Mouse (Mus musculus) stomach, postnatal 0 days (tissue): ENCODE measurements around the gene Naaladl1. TPM values are rescaled to one million over a fixed set of nuclear protein-coding genes. Genes with fewer than 3 reads are reported as not detected.

Source experiments
- ATAC-seq: fragments of 200-750 bp; cut with Nextera tagmentation; 2 replicates; pipeline ENCODE4 v1.8.0; 2017; ENCODE audit not compliant: low FRiP score, low TSS enrichment
- DNase-seq: peaks from one replicate; pipeline ENCODE4 v3.0.0-alpha.2; 2016; ENCODE audit warnings: low spot score
- H3K27ac ChIP-seq: fragments of 300-500 bp; sonication (generic); replicated peaks from 2 replicates; pipeline ENCODE4 v1.5.1; 2014; ENCODE audit warnings: mild to moderate bottlenecking, control low read depth
- H3K27me3 ChIP-seq: fragments of 300-500 bp; sonication (generic); 2 replicates; pipeline ENCODE4 v1.6.1; 2014; ENCODE audit warnings: low read length; ENCODE audit not compliant: control insufficient read depth, insufficient read depth
- H3K36me3 ChIP-seq: fragments of 300-500 bp; sonication (generic); 2 replicates; pipeline ENCODE4 v1.6.1; 2014; ENCODE audit warnings: low read length, mixed read lengths; ENCODE audit not compliant: control insufficient read depth, insufficient read depth
- H3K4me1 ChIP-seq: fragments of 300-500 bp; sonication (generic); replicated peaks from 2 replicates; pipeline ENCODE4 v1.6.1; 2014; ENCODE audit warnings: antibody characterized with exemption; ENCODE audit not compliant: control insufficient read depth, insufficient read depth
- H3K4me2 ChIP-seq: fragments of 300-500 bp; sonication (generic); replicated peaks from 2 replicates; pipeline ENCODE4 v1.6.1; 2014; ENCODE audit warnings: low read depth, mild to moderate bottlenecking, control low read depth, moderate library complexity
- H3K4me3 ChIP-seq: fragments of 300-500 bp; sonication (generic); 2 replicates; pipeline ENCODE4 v1.5.1; 2014; ENCODE audit warnings: low read depth, low read length, control low read depth
- H3K9ac ChIP-seq: fragments of 300-500 bp; sonication (generic); 2 replicates; pipeline ENCODE4 v1.6.1; 2014; ENCODE audit warnings: mild to moderate bottlenecking, low read length, control low read depth, mixed read lengths
- H3K9me3 ChIP-seq: fragments of 300-500 bp; sonication (generic); 2 replicates; pipeline ENCODE4 v1.6.1; 2016; ENCODE audit warnings: low read length; ENCODE audit not compliant: control insufficient read depth
- CTCF ChIP-seq: IDR thresholded peaks from 2 replicates; pipeline ENCODE4 v1.5.1; 2016; ENCODE audit warnings: antibody characterized with exemption, low read depth, mild to moderate bottlenecking, moderate library complexity
- EP300 ChIP-seq: optimal IDR thresholded peaks from 2 replicates; pipeline ENCODE3; 2016; ENCODE audit warnings: antibody characterized with exemption
- WGBS: fragments of 180-500 bp; shearing (Covaris S2); extraction: QIAGEN DNeasy Blood & Tissue Kit; methylation state at CpG from one replicate; pipeline ENCODE4 v1.1.7; 2014; 5-methylcytosine and 5-hydroxymethylcytosine counted together
- polyA plus RNA-seq: library from polyadenylated mRNA; unstranded; fragments of >200 nt; fragmentation: Nextera tagmentation; extraction: Ambion mirVana; gene quantifications from 2 replicates; pipeline ENCODE4 v1.2.1, GENCODE M21; 2015

Gene Naaladl1
- polyA plus RNA-seq, 1 experiment from 2014 or later = 0.05 TPM

DNA sequence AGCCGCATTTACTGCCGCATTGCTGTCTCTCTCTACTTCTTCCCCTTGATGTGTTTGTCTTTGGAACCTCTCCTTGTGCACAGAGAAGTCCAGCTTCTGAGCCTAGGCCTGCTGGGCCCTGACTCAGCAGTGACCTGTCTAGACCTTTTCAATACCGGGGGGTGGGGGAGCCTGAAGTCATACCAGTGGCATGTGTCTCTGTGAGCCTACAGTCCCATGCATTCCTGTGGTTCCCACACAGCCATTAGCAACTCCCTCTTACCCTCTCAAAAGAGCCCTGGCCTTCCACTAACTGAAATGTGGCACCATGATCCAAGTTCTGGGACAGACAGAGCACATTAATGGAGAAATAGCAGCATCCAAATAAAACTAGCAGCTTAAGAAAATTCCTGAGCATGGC is 30.8 kb downstream of the Naaladl1 start:
- Histone ChIP-seq H3K4me3 (no peak overlapping the region), H3K27ac (no peak overlapping the region), H3K36me3 (peaks cover 5% of the 10 kb centered on the region; the same call in 1 of the 2 replicates), H3K27me3 (no peaks in the 10 kb centered on the region), H3K4me1 (no peaks in the 10 kb centered on the region), H3K9ac (no peak overlapping the region), H3K4me2 (no peak overlapping the region), H3K9me3 (no peaks in the 10 kb centered on the region)
- no peak for TF ChIP-seq EP300
- TF ChIP-seq CTCF = no peak
- 81% methylated on average over 3 of the region's 3 CpGs for WGBS
- DNase-seq (no peak), ATAC-seq (no peak)

DNA sequence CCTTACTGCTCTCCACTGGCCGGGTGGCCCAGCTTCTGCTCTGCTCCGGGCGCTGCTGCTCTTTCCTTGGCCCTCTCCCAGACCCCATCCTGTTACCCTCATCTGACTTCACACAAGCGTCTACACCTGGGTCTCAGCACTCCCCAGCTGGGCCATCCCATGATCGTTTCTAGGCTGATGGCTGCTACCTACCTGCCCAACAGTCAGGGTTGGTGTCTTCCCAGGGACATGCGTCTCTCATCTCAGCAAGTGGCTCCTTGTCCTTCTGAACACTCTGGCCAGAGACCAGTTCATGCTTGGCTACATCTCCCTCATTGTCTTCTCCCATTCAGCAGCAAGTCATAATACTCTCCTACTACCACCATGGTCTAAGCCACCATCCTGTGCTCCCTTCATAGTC is 34.1 kb downstream of the Naaladl1 start:
- H3K4me3 ChIP-seq = peak overlapping the region; percentile 66; the same call in 1 of the 2 replicates
- H3K27me3 ChIP-seq = no peaks in the 10 kb centered on the region
- 91% methylated on average over 6 of the region's 6 CpGs for WGBS
- H3K9me3 ChIP-seq = no peaks in the 10 kb centered on the region
- TF ChIP-seq EP300 (no peak), CTCF (no peak)
- H3K4me1 ChIP-seq = no peaks in the 10 kb centered on the region
- H3K9ac ChIP-seq = peak overlapping the region; percentile 86; the same call in 1 of the 2 replicates
- ATAC-seq (no peak), DNase-seq (no peak)
- H3K27ac ChIP-seq = no peak overlapping the region
- H3K4me2 ChIP-seq = peak overlapping the region; percentile 91; the same call in 1 of the 2 replicates
- peaks cover 5% of the 10 kb centered on the region; the same call in 1 of the 2 replicates for H3K36me3 ChIP-seq

DNA sequence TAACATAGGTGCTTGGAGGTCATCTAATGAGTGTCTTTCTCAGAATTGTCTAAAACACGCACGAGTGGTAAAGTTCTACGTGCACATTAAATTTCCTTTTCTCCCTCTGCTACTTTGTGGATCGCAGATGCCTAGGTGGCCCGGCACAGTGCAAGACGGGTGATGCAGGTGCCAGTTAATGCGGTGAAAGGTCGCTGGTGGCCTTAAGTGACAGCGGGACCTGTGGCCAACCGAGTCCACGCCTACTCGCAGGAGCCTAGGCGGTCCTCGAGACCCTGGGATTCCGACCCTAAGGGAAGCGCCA is 34.7 kb downstream of the Naaladl1 start:
- Histone ChIP-seq H3K9me3 (no peaks in the 10 kb centered on the region), H3K36me3 (peaks cover 5% of the 10 kb centered on the region; the same call in 1 of the 2 replicates), H3K27ac (peak overlapping the region; percentile 91), H3K9ac (peak overlapping the region; percentile 86), H3K4me2 (peak overlapping the region; percentile 91), H3K4me3 (peak overlapping the region; percentile 66), H3K4me1 (no peaks in the 10 kb centered on the region), H3K27me3 (no peaks in the 10 kb centered on the region)
- WGBS = 3% methylated on average over 16 of the region's 16 CpGs
- TF ChIP-seq EP300 (no peak), CTCF (no peak)
- DNase-seq (no peak), ATAC-seq (peak; percentile 53; the same call in 1 of the 2 replicates)

DNA sequence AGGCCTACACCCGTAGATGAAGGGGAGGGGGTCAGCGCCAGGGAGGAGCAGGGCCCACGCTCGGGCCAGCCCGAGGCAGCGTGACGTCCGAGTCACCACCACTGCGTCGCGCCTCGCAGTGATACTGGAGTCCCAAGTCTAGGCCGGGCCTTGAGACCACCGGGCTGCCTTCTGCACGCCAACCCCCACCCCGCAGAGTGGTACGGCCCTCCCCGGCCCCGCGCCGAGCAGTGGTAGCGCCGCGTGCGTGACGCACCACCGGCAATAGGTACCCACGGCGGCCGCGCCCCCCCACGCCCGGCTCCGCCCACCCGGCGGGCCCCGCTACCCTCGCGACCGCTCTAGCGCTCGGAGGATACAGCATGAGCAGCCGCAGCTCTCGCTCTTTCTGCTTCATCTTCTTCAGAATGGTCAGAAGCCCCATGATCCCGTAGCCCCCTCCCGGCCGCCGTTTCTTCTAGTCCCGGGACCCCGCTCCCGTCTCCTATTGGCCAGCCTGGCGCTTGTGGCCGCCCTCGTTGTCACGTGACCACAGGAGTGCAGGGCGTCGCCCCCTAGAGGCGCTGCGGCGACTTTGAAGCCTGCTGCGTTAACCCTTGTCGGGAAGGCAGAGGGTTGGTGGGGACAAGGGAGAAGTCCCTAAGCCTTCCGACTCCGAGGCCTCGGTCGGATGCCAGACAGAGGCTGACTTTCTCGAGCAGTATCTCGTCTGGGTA is 35.3 kb downstream of the Naaladl1 start, which contains the start of gene Batf2:
TSS of gene Batf2 (plus strand) at position 306 of the 716 bp plus-strand sequence.
- peaks cover 5% of the 10 kb centered on the region; the same call in 1 of the 2 replicates for H3K36me3 ChIP-seq
- H3K27me3 ChIP-seq = no peaks in the 10 kb centered on the region
- H3K27ac ChIP-seq = peak within 1 kb of the TSS; percentile 91
- ATAC-seq (peak; percentile 93), DNase-seq (peak; percentile 95)
- under 1% methylated on average over 56 of the region's 68 CpGs for WGBS
- peak within 1 kb of the TSS; percentile 86 for H3K9ac ChIP-seq
- H3K9me3 ChIP-seq = no peaks in the 10 kb centered on the region
- H3K4me2 ChIP-seq = peak within 1 kb of the TSS; percentile 91
- peak; percentile 83 for TF ChIP-seq CTCF
- TF ChIP-seq EP300 = no peak
- no peaks in the 10 kb centered on the region for H3K4me1 ChIP-seq
- peak within 1 kb of the TSS; percentile 66 for H3K4me3 ChIP-seq

DNA sequence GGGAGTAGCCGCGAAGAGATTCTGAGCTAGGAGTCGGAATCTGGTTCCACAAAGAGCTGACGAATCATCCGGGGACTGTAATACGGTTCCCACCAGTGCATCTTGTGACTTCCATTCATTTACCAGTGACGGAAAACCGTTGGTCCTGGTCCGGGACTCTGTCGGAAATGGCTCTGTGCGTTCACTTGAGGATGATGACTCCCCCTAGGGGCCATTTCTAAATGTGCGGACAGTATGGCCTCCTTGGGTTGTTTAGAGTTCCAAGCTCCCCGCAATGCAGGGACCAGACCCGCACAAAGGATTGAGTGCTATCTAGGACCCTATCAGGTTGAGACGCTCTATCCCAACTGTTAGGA is 35.8 kb downstream of the Naaladl1 start, which contains the start of gene Arl2:
TSS of gene Arl2 (minus strand) at position 155 of the 356 bp plus-strand sequence.
- WGBS = under 1% methylated on average over 15 of the region's 15 CpGs
- Histone ChIP-seq H3K27me3 (no peaks in the 10 kb centered on the region), H3K4me3 (peak within 1 kb of the TSS; percentile 66), H3K27ac (peak within 1 kb of the TSS; percentile 91), H3K9ac (peak within 1 kb of the TSS; percentile 86), H3K4me2 (peak within 1 kb of the TSS; percentile 91), H3K4me1 (no peaks in the 10 kb centered on the region), H3K9me3 (no peaks in the 10 kb centered on the region), H3K36me3 (peaks cover 3% of the 10 kb centered on the region; the same call in 1 of the 2 replicates)
- peak; percentile 83 for ATAC-seq
- peak; percentile 80 for DNase-seq
- TF ChIP-seq CTCF (peak; percentile 67), EP300 (no peak)

DNA sequence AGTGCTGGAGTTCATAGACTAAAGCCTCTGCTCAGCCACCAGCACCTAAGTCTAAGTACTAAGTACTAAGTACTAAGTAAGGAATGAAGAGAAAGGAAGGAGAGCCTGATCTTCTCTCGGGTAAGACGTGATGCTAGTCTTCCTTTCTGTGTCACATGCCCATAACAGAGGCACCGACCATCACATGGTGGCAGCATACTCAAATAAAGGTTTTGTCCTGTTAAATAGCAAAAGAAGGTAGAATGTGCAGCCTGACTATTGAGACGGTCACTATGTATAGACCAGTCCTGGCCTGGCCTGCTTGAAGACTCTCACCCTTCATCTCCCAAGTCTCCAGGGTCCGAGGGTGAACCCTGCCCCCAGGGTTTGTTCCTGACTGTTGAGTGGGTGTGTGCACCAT is 39.3 kb downstream of the Naaladl1 start:
- ATAC-seq = no peak
- no peaks in the 10 kb centered on the region for H3K4me1 ChIP-seq
- 71% methylated on average over 5 of the region's 5 CpGs for WGBS

More for the DNA sequence above, 39.3 kb downstream of the Naaladl1 start:
- H3K27me3 ChIP-seq = no peaks in the 10 kb centered on the region
- H3K36me3 ChIP-seq = no peaks in the 10 kb centered on the region
- H3K9me3 ChIP-seq = no peaks in the 10 kb centered on the region
- DNase-seq = no peak
- no peak overlapping the region for H3K9ac ChIP-seq
- no peak overlapping the region for H3K27ac ChIP-seq
- no peak overlapping the region for H3K4me2 ChIP-seq
- TF ChIP-seq CTCF = peak; percentile 29; the same call in 1 of the 2 replicates
- no peak for TF ChIP-seq EP300
- H3K4me3 ChIP-seq = no peak overlapping the region
